Mouse (Mus musculus): ENCODE results near the gene Gm44790.
"Not testable (repeated sequence)": the region's sequence is repeated elsewhere in the genome, so short reads cannot be mapped to it uniquely, and the experiment has no call there.

The Gm44790 gene

GRCm38 (mm10) chr6:86474646-86475181 is 48.3 kb downstream of the Gm44790 start:
- no peak for DNase-seq (ENCODE audit: low read depth, low spot score)

GRCm38 (mm10) chr6:86475462-86476167 is 49.2 kb downstream of the Gm44790 start:
- DNase-seq (ENCODE audit: low read depth, low spot score) = no peak

GRCm38 (mm10) chr6:86476931-86477330 is 50.5 kb downstream of the Gm44790 start:
- no peak for DNase-seq (ENCODE audit: low read depth, low spot score)

GRCm38 (mm10) chr6:86479311-86479710 is 52.9 kb downstream of the Gm44790 start:
- DNase-seq (ENCODE audit: low read depth, low spot score) = peak; percentile 45

GRCm38 (mm10) chr6:86479816-86480188 is 53.3 kb downstream of the Gm44790 start:
- DNase-seq (ENCODE audit: low read depth, low spot score) = no peak

GRCm38 (mm10) chr6:86480189-86480831 is 53.9 kb downstream of the Gm44790 start:
- peak; percentile 74 for DNase-seq (ENCODE audit: low read depth, low spot score)

GRCm38 (mm10) chr6:86481871-86482270 is 55.4 kb downstream of the Gm44790 start:
- DNase-seq (ENCODE audit: low read depth, low spot score) = no peak

GRCm38 (mm10) chr6:86485943-86486640 is 59.6 kb downstream of the Gm44790 start:
- no peak for DNase-seq (ENCODE audit: low read depth, low spot score)

GRCm38 (mm10) chr6:86487358-86488148 is 61.1 kb downstream of the Gm44790 start:
- peak; percentile 86 for DNase-seq (ENCODE audit: low read depth, low spot score)

GRCm38 (mm10) chr6:86488149-86488485 is 61.7 kb downstream of the Gm44790 start:
- DNase-seq (ENCODE audit: low read depth, low spot score) = no peak

GRCm38 (mm10) chr6:86489945-86490344 is 63.5 kb downstream of the Gm44790 start:
- no peak for DNase-seq (ENCODE audit: low read depth, low spot score)

- DNase-seq (ENCODE audit: low read depth, low spot score) = not testable (repeated sequence)
Observed at GRCm38 (mm10) chr6:86490413-86490812, 64.0 kb downstream of the Gm44790 start.

GRCm38 (mm10) chr6:86493469-86494263 is 67.2 kb downstream of the Gm44790 start:
- no peak for DNase-seq (ENCODE audit: low read depth, low spot score)

GRCm38 (mm10) chr6:86494767-86495166 is 68.3 kb downstream of the Gm44790 start:
- DNase-seq (ENCODE audit: low read depth, low spot score) = no peak
